17 mouse cellular contexts compared by ENCODE assay signal in genomic region chr6:86947100-86947499, GRCm38 (mm10).
DNase-seq lines count a peak whose midpoint lies in the region; ATAC-seq lines count a peak whose summit lies in the region.
"Had no signal": no experiment of that assay in that cellular context is flagged by ENCODE, and none has a peak within 500 bp of the region (broad histone marks: within the 10 kb centered on the region; RNA-seq: fewer than 3 reads in every experiment).

No protein-coding gene starts in this region.

- WGBS in kidney, embryonic 16.5 days = 66% methylated on average over 8 of the region's 8 CpGs

- peak; percentile 17 to 22 for DNase-seq in kidney, adult 8-10 months
- DNase-seq in right cerebral cortex, adult 18-20 months = peak; percentile 73
- no peak for DNase-seq in right cerebral cortex, postnatal 14 days
- peak; percentile 25 to 63 for DNase-seq in kidney, postnatal 25 days
- DNase-seq in telencephalon, adult 2 months (ENCODE audit: low read depth, low spot score) = peak; percentile 50
- DNase-seq: cerebellum, adult 9-11 months; gastrocnemius, postnatal 36 days; retina, postnatal 1 day; thymus, postnatal 36 days had no signal

- peaks cover 22% of the 10 kb centered on the region for H3K36me3 ChIP-seq in kidney, embryonic 16.5 days (ENCODE audit: insufficient read depth, low read length)

- no peak overlapping the region for H3K4me2 ChIP-seq in kidney, embryonic 16.5 days (replicated peaks; ENCODE audit: low read depth, low read length)
- H3K4me2 ChIP-seq: heart, embryonic 13.5 days; hindbrain, embryonic 14.5 days; neural tube, embryonic 13.5 days had no signal

- no peak overlapping the region for H3K4me3 ChIP-seq in kidney, embryonic 16.5 days (ENCODE audit: low read length)
- H3K4me3 ChIP-seq: heart, embryonic 13.5 days; neural tube, embryonic 13.5 days had no signal

- H3K4me1 ChIP-seq in kidney, embryonic 16.5 days (ENCODE audit: insufficient read depth, low read length) = peaks cover 4% of the 10 kb centered on the region; the same call in 1 of the 2 replicates
- H3K4me1 ChIP-seq: heart, embryonic 13.5 days had no signal

- ATAC-seq in kidney, embryonic 16.5 days (ENCODE audit: low FRiP score, low TSS enrichment) = no peak
- ATAC-seq in erythroid progenitor cell, adult 5-6 weeks (replicated peaks; ENCODE audit: low FRiP score, poor library complexity, severe bottlenecking) = no peak
- ATAC-seq: midbrain, embryonic 16.5 days; Patski had no signal

- no peak overlapping the region for H3K27ac ChIP-seq in kidney, embryonic 16.5 days (ENCODE audit: low read length)
- H3K27ac ChIP-seq: heart, embryonic 13.5 days; hindbrain, embryonic 14.5 days; neural tube, embryonic 13.5 days had no signal

- no peaks in the 10 kb centered on the region for H3K9me3 ChIP-seq in kidney, embryonic 16.5 days (ENCODE audit: low read length)
- H3K9me3 ChIP-seq: heart, embryonic 13.5 days; neural tube, embryonic 13.5 days had no signal

- no peak overlapping the region for H3K9ac ChIP-seq in kidney, embryonic 16.5 days (replicated peaks; ENCODE audit: low read length)
- H3K9ac ChIP-seq: heart, embryonic 13.5 days; hindbrain, embryonic 14.5 days; neural tube, embryonic 13.5 days had no signal

- H3K27me3 ChIP-seq in kidney, embryonic 16.5 days (ENCODE audit: insufficient read depth, low read length) = no peaks in the 10 kb centered on the region
- H3K27me3 ChIP-seq: CH12.LX; heart, embryonic 13.5 days; neural tube, embryonic 13.5 days; Patski had no signal
